Mouse (Mus musculus) WW6 (cell line): Measurements from ENCODE around the gene Emc10.

ENCODE experiments used
- DNase-seq: peaks from one replicate; pipeline ENCODE4 v3.0.0-alpha.2; 2013; ENCODE audit warnings: low read depth, low spot score

Gene Emc10

GRCm38 (mm10) chr7:44485572-44486195 is 10.6 kb downstream of the Emc10 start:
- no peak for DNase-seq

GRCm38 (mm10) chr7:44484841-44485571 is 11.3 kb downstream of the Emc10 start:
- peak; percentile 65 for DNase-seq

GRCm38 (mm10) chr7:44484109-44484508 is 12.2 kb downstream of the Emc10 start:
- DNase-seq = no peak

- no peak for DNase-seq
Observed at GRCm38 (mm10) chr7:44482836-44483435, 13.4 kb downstream of the Emc10 start.

GRCm38 (mm10) chr7:44475046-44475614 is 21.2 kb downstream of the Emc10 start:
- DNase-seq = no peak

GRCm38 (mm10) chr7:44474419-44474818 is 21.9 kb downstream of the Emc10 start:
- DNase-seq = no peak

GRCm38 (mm10) chr7:44472961-44473646 is 23.2 kb downstream of the Emc10 start:
- no peak for DNase-seq

GRCm38 (mm10) chr7:44472558-44472885 is 23.8 kb downstream of the Emc10 start:
- DNase-seq = no peak

GRCm38 (mm10) chr7:44471880-44472557 is 24.3 kb downstream of the Emc10 start:
- DNase-seq = no peak

- no peak for DNase-seq
Observed at GRCm38 (mm10) chr7:44470696-44471612, 25.4 kb downstream of the Emc10 start.

- no peak for DNase-seq
Observed at GRCm38 (mm10) chr7:44469677-44470675, 26.4 kb downstream of the Emc10 start.

GRCm38 (mm10) chr7:44468644-44469285 is 27.6 kb downstream of the Emc10 start:
- no peak for DNase-seq

GRCm38 (mm10) chr7:44467811-44468411 is 28.4 kb downstream of the Emc10 start, which contains the start of gene Josd2:
Gene Josd2, plus strand, starts transcription at chr7:44467980.
- peak; percentile 90 for DNase-seq

- DNase-seq = no peak
Observed at GRCm38 (mm10) chr7:44466888-44467311, 29.4 kb downstream of the Emc10 start.

- no peak for DNase-seq
Observed at GRCm38 (mm10) chr7:44466006-44466887, 30.1 kb downstream of the Emc10 start.

- DNase-seq = no peak
Observed at GRCm38 (mm10) chr7:44465111-44465510, 31.2 kb downstream of the Emc10 start, which contains the start of gene Aspdh. Gene Aspdh, plus strand, starts transcription at chr7:44465391.

- no peak for DNase-seq
Observed at GRCm38 (mm10) chr7:44464511-44464910, 31.8 kb downstream of the Emc10 start.
